Mouse (Mus musculus) thymus, postnatal 4 days (tissue): ENCODE measurements around the gene Kif9.

ENCODE experiments used
- DNase-seq: peaks from one replicate; pipeline ENCODE4 v3.0.0; 2021

Kif9 gene

GRCm38 (mm10) chr9:110476124-110477091 is at the start of gene Kif9, which contains the start of gene Klhl18:
Gene Kif9 (plus strand): TSS chr9:110476958.
Gene Klhl18 (minus strand): TSS chr9:110476694.
- DNase-seq, result peak; percentile 93

GRCm38 (mm10) chr9:110431241-110431640 is 45.5 kb upstream of the Kif9 start:
- DNase-seq, result no peak

GRCm38 (mm10) chr9:110433045-110433444 is 43.7 kb upstream of the Kif9 start:
- no peak for DNase-seq

GRCm38 (mm10) chr9:110436041-110436440 is 40.7 kb upstream of the Kif9 start:
- DNase-seq, result no peak

GRCm38 (mm10) chr9:110440049-110440448 is 36.7 kb upstream of the Kif9 start:
- no peak for DNase-seq

GRCm38 (mm10) chr9:110440559-110440958 is 36.2 kb upstream of the Kif9 start:
- no peak for DNase-seq

- no peak for DNase-seq
These were observed 28.4 kb upstream of the Kif9 start for GRCm38 (mm10) chr9:110448356-110448755.

- peak; percentile 79 for DNase-seq
These were observed 27.7 kb upstream of the Kif9 start for GRCm38 (mm10) chr9:110448857-110449617.

GRCm38 (mm10) chr9:110452523-110452922 is 24.2 kb upstream of the Kif9 start:
- DNase-seq, result no peak

GRCm38 (mm10) chr9:110457926-110458325 is 18.8 kb upstream of the Kif9 start:
- DNase-seq, result no peak

GRCm38 (mm10) chr9:110459145-110459727 is 17.5 kb upstream of the Kif9 start:
- no peak for DNase-seq

GRCm38 (mm10) chr9:110460884-110461815 is 15.6 kb upstream of the Kif9 start:
- peak; percentile 63 for DNase-seq

- DNase-seq, result peak; percentile 26
These were observed 14.4 kb upstream of the Kif9 start for GRCm38 (mm10) chr9:110462321-110462720.

GRCm38 (mm10) chr9:110463983-110464591 is 12.7 kb upstream of the Kif9 start:
- DNase-seq, result no peak

- no peak for DNase-seq
These were observed 11.4 kb upstream of the Kif9 start for GRCm38 (mm10) chr9:110465336-110465735.

- peak; percentile 79 for DNase-seq
These were observed 10.6 kb upstream of the Kif9 start for GRCm38 (mm10) chr9:110466179-110466578.

GRCm38 (mm10) chr9:110477951-110478350 is 1.2 kb downstream of the Kif9 start:
- DNase-seq, result no peak

GRCm38 (mm10) chr9:110478639-110479038 is 1.9 kb downstream of the Kif9 start:
- DNase-seq, result no peak

GRCm38 (mm10) chr9:110488841-110489240 is 12.1 kb downstream of the Kif9 start:
- DNase-seq, result no peak

GRCm38 (mm10) chr9:110490913-110491312 is 14.2 kb downstream of the Kif9 start:
- peak; percentile 69 for DNase-seq

- no peak for DNase-seq
These were observed 49.0 kb downstream of the Kif9 start for GRCm38 (mm10) chr9:110525737-110526136.
